Comparison of ENCODE assay signal across 19 mouse cellular contexts in the genomic region with DNA sequence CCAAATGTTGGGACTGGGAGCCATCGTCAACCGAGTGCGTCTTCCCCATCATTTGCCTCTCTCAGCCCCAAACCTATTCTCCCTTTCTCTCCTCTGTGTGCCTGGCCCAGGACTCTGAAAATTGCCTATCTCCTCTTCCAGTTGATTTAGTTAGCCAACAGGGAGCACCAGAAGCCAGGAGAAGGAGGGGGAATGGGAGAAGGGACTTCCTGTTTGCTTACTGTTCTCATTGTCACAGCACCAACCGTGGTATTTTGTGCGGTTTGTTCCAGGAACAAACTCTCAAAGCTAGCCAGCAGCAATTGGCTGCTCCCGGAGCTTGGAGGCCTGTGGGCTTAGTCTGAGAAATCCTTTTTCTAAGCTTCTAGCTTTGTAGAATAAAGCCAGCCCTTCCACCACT.
DNase-seq lines count a peak whose midpoint lies in the region; ATAC-seq and TF ChIP-seq lines count a peak whose summit lies in the region.
"Had no signal": no experiment of that assay in that cellular context is flagged by ENCODE, and none has a peak within 500 bp of the region (broad histone marks: within the 10 kb centered on the region; RNA-seq: fewer than 3 reads in every experiment).

No protein-coding gene starts in this region.

- no peaks in the 10 kb centered on the region for H3K27me3 ChIP-seq in kidney, adult 2 months (replicated peaks; ENCODE audit: control insufficient read depth, insufficient read depth, low read length)
- H3K27me3 ChIP-seq in neural tube, embryonic 15.5 days (replicated peaks) = 0 out of 2 replicates have a peak, but pooled peaks cover 2% of the 10 kb centered on the region
- no peaks in the 10 kb centered on the region for H3K27me3 ChIP-seq in liver, postnatal 0 days (ENCODE audit: insufficient read depth, low read length)
- H3K27me3 ChIP-seq: CH12.LX; hindbrain, embryonic 12.5 days; megakaryocyte, embryonic 14.5 days; neural tube, embryonic 13.5 days had no signal

- no peak overlapping the region for H3K4me2 ChIP-seq in neural tube, embryonic 15.5 days
- no peak overlapping the region for H3K4me2 ChIP-seq in liver, postnatal 0 days (ENCODE audit: low read depth, low read length)
- H3K4me2 ChIP-seq: hindbrain, embryonic 12.5 days; neural tube, embryonic 13.5 days had no signal

- H3K9me3 ChIP-seq in neural tube, embryonic 15.5 days (replicated peaks) = no peaks in the 10 kb centered on the region
- H3K9me3 ChIP-seq in liver, postnatal 0 days (ENCODE audit: low read length) = no peaks in the 10 kb centered on the region
- H3K9me3 ChIP-seq: embryonic facial prominence, embryonic 10.5 days; hindbrain, embryonic 12.5 days; neural tube, embryonic 13.5 days had no signal

- no peaks in the 10 kb centered on the region for H3K36me3 ChIP-seq in kidney, adult 2 months (ENCODE audit: control insufficient read depth, insufficient read depth, low read length)
- H3K36me3 ChIP-seq in neural tube, embryonic 15.5 days = no peaks in the 10 kb centered on the region
- H3K36me3 ChIP-seq in liver, postnatal 0 days (replicated peaks; ENCODE audit: insufficient read depth, low read length) = no peaks in the 10 kb centered on the region
- H3K36me3 ChIP-seq: embryonic facial prominence, embryonic 10.5 days; hindbrain, embryonic 12.5 days; neural tube, embryonic 13.5 days had no signal

- TF ChIP-seq CTCF in gastrocnemius, adult 2 months (IDR thresholded peaks at IDR 0.05) = no peak
- TF ChIP-seq CTCF in kidney, adult 2 months (conservative IDR thresholded peaks at IDR 0.05; ENCODE audit: insufficient read depth, insufficient read length, low read depth, low read length) = no peak
- TF ChIP-seq CTCF in liver, postnatal 0 days (IDR thresholded peaks at IDR 0.05; ENCODE audit: low read depth) = no peak

- no peak overlapping the region for H3K4me3 ChIP-seq in gastrocnemius, adult 2 months
- H3K4me3 ChIP-seq in kidney, adult 2 months (ENCODE audit: insufficient read depth, low read depth, low read length) = no peak overlapping the region
- H3K4me3 ChIP-seq in neural tube, embryonic 15.5 days (replicated peaks) = no peak overlapping the region
- no peak overlapping the region for H3K4me3 ChIP-seq in liver, postnatal 0 days (ENCODE audit: low read depth, low read length)
- H3K4me3 ChIP-seq: embryonic facial prominence, embryonic 10.5 days; heart, adult 2 months; hindbrain, embryonic 12.5 days; megakaryocyte, embryonic 14.5 days; neural tube, embryonic 13.5 days had no signal

- H3K27ac ChIP-seq in gastrocnemius, adult 2 months = no peak overlapping the region
- H3K27ac ChIP-seq in kidney, adult 2 months (ENCODE audit: insufficient read depth, low read depth, low read length) = no peak overlapping the region
- peak overlapping the region; percentile 18; the same call in 1 of the 2 replicates for H3K27ac ChIP-seq in neural tube, embryonic 15.5 days (replicated peaks)
- H3K27ac ChIP-seq in liver, postnatal 0 days (ENCODE audit: low read depth) = no peak overlapping the region
- H3K27ac ChIP-seq: embryonic facial prominence, embryonic 10.5 days; heart, adult 2 months; hindbrain, embryonic 12.5 days; neural tube, embryonic 13.5 days had no signal

- no peak for TF ChIP-seq POLR2A in kidney, adult 2 months (IDR thresholded peaks at IDR 0.05; ENCODE audit: low read depth, low read length)

- 81% methylated on average over 6 of the region's 6 CpGs for WGBS in kidney, adult 2 months
- WGBS in neural tube, embryonic 15.5 days = 68% methylated on average over 6 of the region's 6 CpGs
- 70% methylated on average over 6 of the region's 6 CpGs for WGBS in liver, postnatal 0 days (ENCODE audit: insufficient replicate concordance)

- intact Hi-C loops in gastrocnemius, adult 2 months (cut with DNase I) = no loop called here

- TF ChIP-seq EP300 in liver, postnatal 0 days (IDR thresholded peaks at IDR 0.05; ENCODE audit: low read depth) = no peak

- peak; percentile 29 for DNase-seq in gastrocnemius, adult 2 months
- no peak for DNase-seq in gastrocnemius, postnatal 10 days
- peak; percentile 5 for DNase-seq in kidney, adult 2 months
- no peak for DNase-seq in kidney, adult 18-20 months
- DNase-seq in neural tube, embryonic 10.5 days (ENCODE audit: extremely low spot score, low spot score) = no peak
- peak; percentile 58 for DNase-seq in skeletal muscle tissue, adult 2 months (ENCODE audit: low read depth, low spot score)
- DNase-seq in liver, postnatal 0 days = no peak
- DNase-seq: cerebellum, adult 8-10 months; kidney, postnatal 36 days; liver; lung, postnatal 14 days; thymus, postnatal 25 days had no signal

- H3K4me1 ChIP-seq in kidney, adult 2 months (ENCODE audit: control insufficient read depth, insufficient read depth, low read length) = no peaks in the 10 kb centered on the region
- H3K4me1 ChIP-seq in neural tube, embryonic 15.5 days = peaks cover 14% of the 10 kb centered on the region
- no peaks in the 10 kb centered on the region for H3K4me1 ChIP-seq in liver, postnatal 0 days (ENCODE audit: insufficient read depth)
- H3K4me1 ChIP-seq: megakaryocyte, embryonic 14.5 days had no signal

- H3K9ac ChIP-seq in neural tube, embryonic 15.5 days (replicated peaks) = no peak overlapping the region
- no peak overlapping the region for H3K9ac ChIP-seq in liver, postnatal 0 days (replicated peaks)
- H3K9ac ChIP-seq: hindbrain, embryonic 12.5 days; neural tube, embryonic 13.5 days had no signal

- ATAC-seq in neural tube, embryonic 15.5 days (ENCODE audit: low FRiP score) = no peak
- ATAC-seq in liver, postnatal 0 days = no peak

Comparison
In these comparisons a context has a peak if more than half of its experiments do, and no peak if none do; other contexts are left out.
1. DNase-seq: peak in gastrocnemius, adult 2 months (single experiment), kidney, adult 2 months (single experiment) and skeletal muscle tissue, adult 2 months (single experiment); none in gastrocnemius, postnatal 10 days (single experiment), kidney, adult 18-20 months (single experiment), neural tube, embryonic 10.5 days (single experiment) and liver, postnatal 0 days (single experiment).